Mouse (Mus musculus): ENCODE results near the gene Usp16.

Usp16 gene

GRCm38 (mm10) chr16:87454419-87455179, at the start of gene Usp16:
TSS of gene Usp16 (plus strand) at chr16:87454703.
- DNase-seq = peak; percentile 94

- peak; percentile 25 for DNase-seq
These were observed 49.5 kb upstream of the Usp16 start for GRCm38 (mm10) chr16:87405001-87405400.

- DNase-seq = no peak
These were observed 33.8 kb upstream of the Usp16 start for GRCm38 (mm10) chr16:87420662-87421061.

GRCm38 (mm10) chr16:87427516-87427915, 27.0 kb upstream of the Usp16 start:
- no peak for DNase-seq

- peak; percentile 100 for DNase-seq
These were observed 22.3 kb upstream of the Usp16 start, which contains the start of gene Ltn1 for GRCm38 (mm10) chr16:87432033-87432814. TSS of gene Ltn1 (minus strand) at chr16:87432612.

- DNase-seq = no peak
These were observed 20.2 kb upstream of the Usp16 start for GRCm38 (mm10) chr16:87434266-87434665.

GRCm38 (mm10) chr16:87434946-87435345, 19.6 kb upstream of the Usp16 start:
- DNase-seq = no peak

GRCm38 (mm10) chr16:87435411-87436205, 18.9 kb upstream of the Usp16 start:
- no peak for DNase-seq

- DNase-seq = no peak
These were observed 17.4 kb upstream of the Usp16 start for GRCm38 (mm10) chr16:87437096-87437495.

GRCm38 (mm10) chr16:87438697-87439096, 15.8 kb upstream of the Usp16 start:
- DNase-seq = no peak

GRCm38 (mm10) chr16:87440184-87440686, 14.3 kb upstream of the Usp16 start, which contains the start of gene Rwdd2b:
TSS of gene Rwdd2b (minus strand) at chr16:87440573.
- peak; percentile 96 for DNase-seq

- no peak for DNase-seq
These were observed 13.4 kb upstream of the Usp16 start for GRCm38 (mm10) chr16:87441089-87441488.

- no peak for DNase-seq
These were observed 12.2 kb upstream of the Usp16 start for GRCm38 (mm10) chr16:87442291-87442690.

GRCm38 (mm10) chr16:87443245-87443644, 11.3 kb upstream of the Usp16 start:
- no peak for DNase-seq

GRCm38 (mm10) chr16:87444071-87444470, 10.4 kb upstream of the Usp16 start:
- DNase-seq = no peak

GRCm38 (mm10) chr16:87445110-87445509, 9.4 kb upstream of the Usp16 start:
- no peak for DNase-seq

GRCm38 (mm10) chr16:87445528-87445927, 9.0 kb upstream of the Usp16 start:
- no peak for DNase-seq

- no peak for DNase-seq
These were observed 1.3 kb upstream of the Usp16 start for GRCm38 (mm10) chr16:87453226-87453625.

GRCm38 (mm10) chr16:87455180-87455611, 693 bp downstream of the Usp16 start:
- DNase-seq = no peak

- DNase-seq = no peak
These were observed 4.2 kb downstream of the Usp16 start for GRCm38 (mm10) chr16:87458752-87459151.

- DNase-seq = no peak
These were observed 16.1 kb downstream of the Usp16 start for GRCm38 (mm10) chr16:87470579-87470978.

GRCm38 (mm10) chr16:87484367-87484766, 29.9 kb downstream of the Usp16 start:
- no peak for DNase-seq

GRCm38 (mm10) chr16:87486739-87487138, 32.2 kb downstream of the Usp16 start:
- DNase-seq = no peak
